Mouse (Mus musculus): ENCODE measurements at regions not wholly inside any gene's neighbourhood (a gene's known extent, or its start where the extent isn't known, plus 50 kb on each side); places are given as distances from the start of the nearest gene placed in this dataset.

GRCm38 (mm10) chr10:66957373-66957772 is 138.6 kb upstream of the Jmjd1c start:
- intact Hi-C loops (cut with DNase I), result no loop called here

Measured in adrenal gland (tissue).